Mouse (Mus musculus) heart, postnatal 0 days (tissue): Measurements from ENCODE around the gene Phf21a.

ENCODE experiments used
- CTCF ChIP-seq: IDR thresholded peaks from 2 replicates; pipeline ENCODE4 v1.5.1; 2016; ENCODE audit warnings: antibody characterized with exemption, control low read depth, low read depth
- EP300 ChIP-seq: IDR thresholded peaks from 2 replicates; pipeline ENCODE4 v1.6.1; 2016; ENCODE audit warnings: antibody characterized with exemption, low read depth

- TF ChIP-seq CTCF (no peak), EP300 (no peak)
Observed at GRCm38 (mm10) chr2:92247711-92248110, 154.8 kb downstream of the Phf21a start.
